Mouse (Mus musculus) embryonic fibroblast, embryonic 13.5 days (primary cell): ENCODE results near the gene Nbea.

Source experiments
- CTCF ChIP-seq: IDR thresholded peaks from 2 replicates; pipeline ENCODE4 v1.5.1; 2011; ENCODE audit warnings: mild to moderate bottlenecking, control low read depth, low read length, moderate library complexity, borderline replicate concordance; ENCODE audit not compliant: insufficient read depth
- POLR2A ChIP-seq: IDR thresholded peaks from 2 replicates; pipeline ENCODE4 v1.6.1; 2011; ENCODE audit warnings: low read depth, mild to moderate bottlenecking, control low read depth, low read length, moderate library complexity

GRCm38 (mm10) chr3:55965723-55966156 lies 217.8 kb downstream of the Nbea start:
- TF ChIP-seq POLR2A (no peak), CTCF (no peak)
